Mouse (Mus musculus) limb, embryonic 14.5 days (tissue): ENCODE measurements at regions not wholly inside any gene's neighbourhood (a gene's known extent, or its start where the extent isn't known, plus 50 kb on each side); places are given as distances from the start of the nearest gene placed in this dataset.
A peak's percentile ranks its signal among the peaks of the same experiment; 100 is the strongest.

Experiments
- ATAC-seq: fragments of 200-750 bp; cut with Nextera tagmentation; 2 replicates; pipeline ENCODE4 v1.8.0; 2017; ENCODE audit warnings: low read depth, moderate number of reproducible peaks, moderate TSS enrichment; ENCODE audit not compliant: low FRiP score
- DNase-seq: peaks from one replicate; pipeline ENCODE4 v3.0.0-alpha.2; 2015; ENCODE audit warnings: low spot score
- H3K27ac ChIP-seq: fragments of 300-500 bp; sonication (generic); replicated peaks from 2 replicates; pipeline ENCODE4 v1.5.1; 2014; ENCODE audit warnings: low read depth, mild to moderate bottlenecking, low read length, moderate library complexity, mixed read lengths
- H3K27me3 ChIP-seq: fragments of 300-500 bp; sonication (generic); 2 replicates; pipeline ENCODE4 v1.6.1; 2014; ENCODE audit warnings: low read length, mixed read lengths; ENCODE audit not compliant: control insufficient read depth, insufficient read depth
- H3K36me3 ChIP-seq: fragments of 300-500 bp; sonication (generic); 2 replicates; pipeline ENCODE4 v1.6.1; 2014; ENCODE audit warnings: mild to moderate bottlenecking, low read length, moderate library complexity, mixed read lengths; ENCODE audit not compliant: control insufficient read depth, insufficient read depth
- H3K4me1 ChIP-seq: fragments of 300-500 bp; sonication (generic); 2 replicates; pipeline ENCODE4 v1.6.1; 2014; ENCODE audit warnings: antibody characterized with exemption, low read length, mixed read lengths; ENCODE audit not compliant: control insufficient read depth, insufficient read depth
- H3K4me2 ChIP-seq: fragments of 300-500 bp; sonication (generic); replicated peaks from 2 replicates; pipeline ENCODE4 v1.6.1; 2014; ENCODE audit warnings: low read depth, mild to moderate bottlenecking, low read length, moderate library complexity; ENCODE audit not compliant: severe bottlenecking
- H3K4me3 ChIP-seq: fragments of 300-500 bp; sonication (generic); replicated peaks from 2 replicates; pipeline ENCODE4 v1.5.1; 2014; ENCODE audit warnings: low read length
- H3K9ac ChIP-seq: fragments of 300-500 bp; sonication (generic); 2 replicates; pipeline ENCODE4 v1.6.1; 2014; ENCODE audit warnings: mild to moderate bottlenecking, low read depth, low read length, moderate library complexity; ENCODE audit not compliant: severe bottlenecking
- H3K9me3 ChIP-seq: fragments of 300-500 bp; sonication (generic); 2 replicates; pipeline ENCODE4 v1.6.1; 2016; ENCODE audit warnings: low read length; ENCODE audit not compliant: control insufficient read depth
- POLR2A ChIP-seq: fragments of 200-500 bp; IDR thresholded peaks from 2 replicates; pipeline ENCODE4 v1.8.0; 2012; ENCODE audit warnings: inconsistent platforms, mild to moderate bottlenecking, moderate library complexity, borderline replicate concordance; ENCODE audit not compliant: insufficient read depth, insufficient read length; ENCODE audit errors: extremely low read depth
- WGBS: fragments of 180-500 bp; shearing (Covaris S2); extraction: QIAGEN DNeasy Blood & Tissue Kit; methylation state at CpG from one replicate; pipeline ENCODE4 v1.1.7; 2014; 5-methylcytosine and 5-hydroxymethylcytosine counted together

GRCm38 (mm10) chr12:106515257-106515788, 505.3 kb downstream of the Vrk1 start:
- H3K9me3 ChIP-seq = no peaks in the 10 kb centered on the region
- H3K36me3 ChIP-seq = no peaks in the 10 kb centered on the region
- H3K4me2 ChIP-seq = no peak overlapping the region
- no peak overlapping the region for H3K27ac ChIP-seq
- no peak overlapping the region for H3K4me3 ChIP-seq
- H3K9ac ChIP-seq = no peak overlapping the region
- ATAC-seq = no peak
- H3K27me3 ChIP-seq = no peaks in the 10 kb centered on the region; the same call in 1 of the 2 replicates
- TF ChIP-seq POLR2A = no peak
- peak; percentile 15 for DNase-seq
- WGBS = 50% methylated on average over 17 of the region's 17 CpGs
- no peaks in the 10 kb centered on the region; the same call in 1 of the 2 replicates for H3K4me1 ChIP-seq

GRCm38 (mm10) chr12:106519141-106519540, 509.1 kb downstream of the Vrk1 start:
- H3K27me3 ChIP-seq = no peaks in the 10 kb centered on the region
- WGBS = 74% methylated on average over 5 of the region's 5 CpGs
- H3K27ac ChIP-seq = no peak overlapping the region
- no peak for DNase-seq
- no peak overlapping the region for H3K4me3 ChIP-seq
- H3K9me3 ChIP-seq = no peaks in the 10 kb centered on the region
- TF ChIP-seq POLR2A = no peak
- ATAC-seq = no peak
- no peak overlapping the region for H3K9ac ChIP-seq
- H3K4me1 ChIP-seq = no peaks in the 10 kb centered on the region; the same call in 1 of the 2 replicates
- H3K4me2 ChIP-seq = no peak overlapping the region
- no peaks in the 10 kb centered on the region for H3K36me3 ChIP-seq

GRCm38 (mm10) chr12:106524411-106524810, 514.4 kb downstream of the Vrk1 start:
- H3K27ac ChIP-seq = no peak overlapping the region
- no peak overlapping the region for H3K4me2 ChIP-seq
- no peak overlapping the region for H3K9ac ChIP-seq
- ATAC-seq (no peak), DNase-seq (no peak)
- no peaks in the 10 kb centered on the region for H3K36me3 ChIP-seq
- no peak overlapping the region for H3K4me3 ChIP-seq
- WGBS = 68% methylated on average over 4 of the region's 4 CpGs
- H3K4me1 ChIP-seq = peaks cover 2% of the 10 kb centered on the region; the same call in 1 of the 2 replicates
- 0 out of 2 replicates have a peak, but pooled peaks cover 3% of the 10 kb centered on the region for H3K27me3 ChIP-seq
- peaks cover 8% of the 10 kb centered on the region; the same call in 1 of the 2 replicates for H3K9me3 ChIP-seq
- no peak for TF ChIP-seq POLR2A

- no peak for TF ChIP-seq POLR2A
- peak; percentile 20 for DNase-seq
- H3K9ac ChIP-seq = no peak overlapping the region
- peaks cover 8% of the 10 kb centered on the region; the same call in 1 of the 2 replicates for H3K9me3 ChIP-seq
- no peaks in the 10 kb centered on the region for H3K36me3 ChIP-seq
- WGBS = 53% methylated on average over 8 of the region's 8 CpGs
- H3K4me2 ChIP-seq = no peak overlapping the region; the same call in 1 of the 2 replicates
- H3K27me3 ChIP-seq = 0 out of 2 replicates have a peak, but pooled peaks cover 3% of the 10 kb centered on the region
- peaks cover 2% of the 10 kb centered on the region; the same call in 1 of the 2 replicates for H3K4me1 ChIP-seq
- no peak for ATAC-seq
- H3K27ac ChIP-seq = no peak overlapping the region
- H3K4me3 ChIP-seq = no peak overlapping the region
Measured at GRCm38 (mm10) chr12:106527116-106527515, 517.1 kb downstream of the Vrk1 start.

GRCm38 (mm10) chr12:106527699-106528434, 517.8 kb downstream of the Vrk1 start:
- Histone ChIP-seq H3K36me3 (no peaks in the 10 kb centered on the region), H3K9ac (no peak overlapping the region), H3K4me3 (no peak overlapping the region), H3K9me3 (peaks cover 8% of the 10 kb centered on the region; the same call in 1 of the 2 replicates), H3K4me2 (no peak overlapping the region; the same call in 1 of the 2 replicates), H3K27ac (no peak overlapping the region), H3K4me1 (peaks cover 2% of the 10 kb centered on the region; the same call in 1 of the 2 replicates), H3K27me3 (0 out of 2 replicates have a peak, but pooled peaks cover 3% of the 10 kb centered on the region)
- DNase-seq = peak; percentile 33
- WGBS = 10% methylated on average over 20 of the region's 20 CpGs
- no peak for TF ChIP-seq POLR2A
- no peak for ATAC-seq
